Mouse (Mus musculus): ENCODE measurements around the gene Unkl.

GRCm38 (mm10) chr17:25270795-25271335, 82.7 kb downstream of the Unkl start:
- TF ChIP-seq CTCF (IDR thresholded peaks at IDR 0.05; ENCODE audit: borderline replicate concordance, extremely low read depth, insufficient read depth, insufficient read length) (no peak), POLR2A (IDR thresholded peaks at IDR 0.05; ENCODE audit: borderline replicate concordance, extremely low read depth, insufficient read depth, insufficient read length, poor library complexity, severe bottlenecking) (no peak)

All from brain, embryonic 14.5 days (tissue).